Mouse (Mus musculus): ENCODE measurements around the gene Gid8.

The Gid8 gene

GRCm38 (mm10) chr2:180709023-180709922 lies 644 bp upstream of the Gid8 start:
- in situ Hi-C loops (cut with MboI, MseI), result loop anchor here (10.0 kb wide), 1 partner anchor 256 kb away; the partner anchor contains the start of gene Arfgap1

GRCm38 (mm10) chr2:180710276-180711155 lies 599 bp downstream of the Gid8 start:
- in situ Hi-C loops (cut with MboI, MseI), result no loop called here

DNA sequence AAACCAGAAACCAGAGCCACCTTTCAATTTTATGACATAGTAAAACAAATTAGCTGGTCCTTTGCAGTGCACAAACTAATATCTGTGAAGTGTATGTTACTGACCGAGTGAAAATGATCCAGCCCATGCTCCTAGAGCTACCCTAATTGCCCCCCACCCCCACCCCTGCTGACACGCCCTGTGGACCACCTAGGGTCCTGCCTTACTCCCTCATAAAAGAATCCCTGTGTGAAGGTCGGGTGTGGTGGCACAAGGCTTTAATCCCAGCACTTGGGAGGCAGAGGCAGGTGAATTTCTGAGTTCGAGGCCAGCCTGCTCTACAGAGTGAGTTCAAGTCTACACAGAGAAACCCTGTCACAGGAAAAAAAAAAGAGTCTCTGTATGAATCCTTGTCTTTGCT lies 1.6 kb downstream of the Gid8 start:
- in situ Hi-C loops (cut with MboI, MseI), result no loop called here

- in situ Hi-C loops (cut with MboI, MseI), result no loop called here
These were observed 2.2 kb downstream of the Gid8 start for GRCm38 (mm10) chr2:180712037-180712689.

GRCm38 (mm10) chr2:180722748-180723147 lies 12.8 kb downstream of the Gid8 start:
- in situ Hi-C loops (cut with MboI, MseI), result loop anchor here (10.0 kb wide), 1 partner anchor 468 kb away; the partner anchor contains the start of gene Rps21

DNA sequence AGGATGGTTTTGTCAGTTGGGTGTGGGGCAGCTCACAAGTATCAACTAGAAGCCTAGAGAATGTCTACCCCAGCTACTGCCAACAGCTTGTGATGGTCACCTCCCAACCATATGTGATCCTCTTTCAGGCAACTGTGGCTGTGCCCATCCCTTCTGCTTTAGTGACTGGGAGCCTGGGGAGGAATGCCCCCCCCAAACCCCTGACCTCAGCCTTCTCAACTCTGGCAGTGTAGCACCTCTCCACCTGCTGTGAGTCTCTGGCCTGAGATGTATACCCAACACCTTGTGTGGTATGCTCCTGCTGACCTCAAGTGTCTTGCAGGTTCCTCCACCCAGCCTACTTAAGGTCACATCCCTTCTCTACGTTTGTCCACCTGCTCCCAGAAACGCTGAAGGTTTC lies 13.9 kb downstream of the Gid8 start:
- in situ Hi-C loops (cut with MboI, MseI), result loop anchor here (10.0 kb wide), 1 partner anchor 469 kb away; the partner anchor contains the start of gene Rps21

GRCm38 (mm10) chr2:180724585-180725413 lies 14.9 kb downstream of the Gid8 start, which contains the start of gene Slc17a9:
TSS of gene Slc17a9 (plus strand) at chr2:180725263.
- in situ Hi-C loops (cut with MboI, MseI), result loop anchor here (10.0 kb wide), 1 partner anchor 470 kb away; the partner anchor contains the start of gene Rps21

DNA sequence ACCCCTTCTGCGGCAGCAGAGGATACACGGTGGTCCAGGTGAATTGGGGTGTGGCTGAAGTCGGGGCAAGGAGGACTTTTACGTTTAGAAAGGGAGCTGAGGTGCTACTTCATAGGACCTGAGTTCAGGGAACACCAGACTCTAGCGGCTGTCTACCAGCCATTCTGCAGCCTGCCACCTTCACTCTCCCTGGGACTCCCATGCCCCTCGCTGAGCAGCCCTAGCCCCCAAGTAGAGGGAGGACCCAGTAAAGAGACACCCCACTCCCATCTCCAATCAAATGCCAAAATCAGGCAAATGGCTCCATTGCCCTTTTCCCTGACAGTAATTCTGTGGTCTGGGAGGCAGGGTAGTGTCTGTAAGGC lies 15.5 kb downstream of the Gid8 start:
- in situ Hi-C loops (cut with MboI, MseI), result loop anchor here (10.0 kb wide), 1 partner anchor 471 kb away; the partner anchor contains the start of gene Rps21

- in situ Hi-C loops (cut with MboI, MseI), result loop anchor here (10.0 kb wide), 1 partner anchor 471 kb away; the partner anchor contains the start of gene Rps21
These were observed 16.1 kb downstream of the Gid8 start for GRCm38 (mm10) chr2:180725856-180726629.

- in situ Hi-C loops (cut with MboI, MseI), result loop anchor here (10.0 kb wide), 1 partner anchor 472 kb away; the partner anchor contains the start of gene Rps21
These were observed 16.9 kb downstream of the Gid8 start for GRCm38 (mm10) chr2:180726658-180727442.

GRCm38 (mm10) chr2:180727613-180728021 lies 17.7 kb downstream of the Gid8 start:
- in situ Hi-C loops (cut with MboI, MseI), result loop anchor here (10.0 kb wide), 1 partner anchor 473 kb away; the partner anchor contains the start of gene Rps21

DNA sequence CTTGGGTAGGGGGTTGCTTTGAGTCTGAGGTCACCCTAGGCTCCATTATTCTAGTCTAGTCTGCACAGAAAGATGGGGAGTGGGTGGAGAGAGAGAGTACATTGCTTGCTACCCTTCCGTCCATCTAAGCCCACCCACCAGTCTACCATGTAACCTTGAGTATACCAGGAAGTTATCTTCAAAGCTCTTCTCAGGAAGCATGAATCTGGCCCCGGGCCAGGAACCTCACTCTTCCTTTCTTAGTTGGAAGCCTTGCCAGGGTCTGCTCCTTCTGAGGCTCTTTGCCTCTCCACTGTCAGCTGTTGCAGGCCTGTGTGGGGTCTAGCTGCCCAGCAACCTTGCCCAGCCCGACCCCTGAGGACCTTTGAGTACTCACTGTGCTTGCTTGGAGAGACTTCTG lies 21.1 kb downstream of the Gid8 start:
- in situ Hi-C loops (cut with MboI, MseI), result no loop called here

GRCm38 (mm10) chr2:180731984-180732383 lies 22.1 kb downstream of the Gid8 start:
- in situ Hi-C loops (cut with MboI, MseI), result no loop called here

GRCm38 (mm10) chr2:180735232-180735631 lies 25.3 kb downstream of the Gid8 start:
- in situ Hi-C loops (cut with MboI, MseI), result no loop called here

- in situ Hi-C loops (cut with MboI, MseI), result no loop called here
These were observed 28.1 kb downstream of the Gid8 start for GRCm38 (mm10) chr2:180737984-180738383.

GRCm38 (mm10) chr2:180740349-180740748 lies 30.4 kb downstream of the Gid8 start:
- in situ Hi-C loops (cut with MboI, MseI), result loop anchor here (5.0 kb wide), 1 partner anchor 158 kb away; the partner anchor contains the start of gene Mrgbp

DNA sequence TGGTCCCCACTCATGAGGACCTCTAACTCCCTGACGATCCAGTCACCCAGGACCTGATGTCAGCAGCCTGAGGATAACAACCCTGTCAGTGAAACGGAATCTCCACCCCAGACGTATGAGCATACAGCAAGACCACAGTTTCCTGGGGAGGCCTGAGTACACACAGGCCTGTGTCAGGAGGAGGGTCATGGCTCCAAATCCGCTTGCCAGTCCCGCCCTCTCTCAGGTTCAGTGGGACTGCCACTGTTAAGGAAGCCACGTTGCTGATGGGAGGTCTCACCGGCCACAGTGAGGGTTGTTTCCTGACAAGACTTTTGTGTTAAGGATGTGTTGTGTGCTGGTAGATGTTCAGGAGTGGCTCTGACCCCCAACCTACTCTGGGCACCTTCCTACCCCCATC lies 31.5 kb downstream of the Gid8 start:
- in situ Hi-C loops (cut with MboI, MseI), result loop anchor here (5.0 kb wide), 1 partner anchor 159 kb away; the partner anchor contains the start of gene Mrgbp

GRCm38 (mm10) chr2:180742820-180743219 lies 32.9 kb downstream of the Gid8 start:
- in situ Hi-C loops (cut with MboI, MseI), result loop anchor here (5.0 kb wide), 1 partner anchor 161 kb away; the partner anchor contains the start of gene Mrgbp
